Mouse (Mus musculus) hindbrain, embryonic 12.5 days (tissue): ENCODE measurements around the gene Lsm2. TPM values are rescaled to one million over a fixed set of nuclear protein-coding genes. Genes with fewer than 3 reads are reported as not detected.
"Not testable (repeated sequence)": the region's sequence is repeated elsewhere in the genome, so short reads cannot be mapped to it uniquely, and the experiment has no call there.

ENCODE experiments used
- ATAC-seq: fragments of 200-750 bp; cut with Nextera tagmentation; 2 replicates; pipeline ENCODE4 v1.8.0; 2017; ENCODE audit warnings: moderate TSS enrichment; ENCODE audit not compliant: low FRiP score
- H3K27ac ChIP-seq: fragments of 300-500 bp; sonication (generic); 2 replicates; pipeline ENCODE4 v1.5.1; 2016; ENCODE audit warnings: mild to moderate bottlenecking
- H3K27me3 ChIP-seq: fragments of 300-500 bp; sonication (generic); 2 replicates; pipeline ENCODE4 v1.6.1; 2016; ENCODE audit warnings: mild to moderate bottlenecking
- H3K36me3 ChIP-seq: fragments of 300-500 bp; sonication (generic); 2 replicates; pipeline ENCODE4 v1.6.1; 2016; ENCODE audit warnings: mild to moderate bottlenecking
- H3K4me1 ChIP-seq: fragments of 300-500 bp; sonication (generic); 2 replicates; pipeline ENCODE4 v1.6.1; 2016
- H3K4me2 ChIP-seq: fragments of 300-500 bp; sonication (generic); replicated peaks from 2 replicates; pipeline ENCODE4 v1.6.1; 2016; ENCODE audit warnings: mild to moderate bottlenecking
- H3K4me3 ChIP-seq: fragments of 300-500 bp; sonication (generic); 2 replicates; pipeline ENCODE4 v1.5.1; 2016; ENCODE audit warnings: mild to moderate bottlenecking
- H3K9ac ChIP-seq: fragments of 300-500 bp; sonication (generic); 2 replicates; pipeline ENCODE4 v1.6.1; 2016; ENCODE audit warnings: mild to moderate bottlenecking, moderate library complexity
- H3K9me3 ChIP-seq: fragments of 300-500 bp; sonication (generic); replicated peaks from 2 replicates; pipeline ENCODE4 v1.6.1; 2016; ENCODE audit warnings: mild to moderate bottlenecking
- WGBS: fragments of 180-500 bp; shearing (Covaris S2); methylation state at CpG from one replicate; pipeline ENCODE4 v1.1.7; 2016; 5-methylcytosine and 5-hydroxymethylcytosine counted together
- polyA plus RNA-seq: library from polyadenylated mRNA; unstranded; fragments of >200 nt; fragmentation: Nextera tagmentation; extraction: Ambion mirVana; gene quantifications from 2 replicates; pipeline ENCODE4 v1.2.1, GENCODE M21; 2016

Lsm2 gene
- polyA plus RNA-seq, 1 experiment from 2014 or later = 158 TPM

DNA sequence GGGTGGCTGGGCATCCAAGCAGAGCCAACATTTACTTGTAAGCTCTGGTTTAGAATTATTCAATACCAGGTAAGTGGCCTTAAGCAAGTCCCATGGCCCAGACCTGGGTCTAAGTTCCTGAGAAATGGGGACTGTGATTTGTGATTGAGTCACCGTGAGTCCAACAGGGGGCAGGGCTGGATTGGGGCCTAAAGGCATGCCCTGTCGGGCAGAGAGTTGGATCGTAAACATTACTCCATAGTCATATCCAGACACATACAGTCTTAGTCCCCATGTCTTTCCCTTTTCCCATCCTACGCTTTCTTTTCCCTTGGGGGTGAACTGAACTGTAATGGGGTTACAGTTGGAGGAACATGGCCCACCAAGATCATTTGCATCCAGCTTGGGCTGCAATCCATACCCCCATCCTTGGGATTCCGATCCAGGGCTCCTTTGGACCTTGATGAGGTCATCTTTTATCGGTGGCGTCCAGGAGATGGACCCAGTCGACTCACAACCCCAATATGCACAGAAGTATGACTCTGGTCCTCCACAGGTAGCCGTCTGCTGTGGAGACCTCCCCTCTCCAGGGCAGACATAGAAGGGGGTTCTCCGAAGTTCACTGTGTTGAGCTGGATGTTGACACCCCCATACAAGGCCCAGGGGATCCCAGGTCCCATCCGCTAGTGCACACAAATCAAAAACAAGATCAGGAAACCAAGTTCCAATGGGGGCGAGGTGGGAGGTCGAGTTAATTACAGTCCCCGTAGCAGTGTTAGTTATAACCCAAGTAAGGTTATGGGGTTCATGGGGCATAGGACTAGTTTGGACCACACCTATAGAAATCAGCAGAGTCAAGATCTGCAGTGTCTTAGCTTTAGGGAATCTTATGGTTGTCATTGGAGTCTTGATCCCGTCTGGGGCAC, 17.1 kb downstream of the Lsm2 start:
- Histone ChIP-seq H3K9ac (no peak overlapping the region), H3K27ac (no peak overlapping the region), H3K9me3 (no peaks in the 10 kb centered on the region), H3K4me2 (peak overlapping the region; percentile 100; the same call in 1 of the 2 replicates), H3K4me3 (0 out of 2 replicates have a peak overlapping the region, but pooled peaks have one; percentile 27), H3K4me1 (peaks cover 43% of the 10 kb centered on the region), H3K36me3 (0 out of 2 replicates have a peak, but pooled peaks cover 10% of the 10 kb centered on the region), H3K27me3 (no peaks in the 10 kb centered on the region)
- 93% methylated on average over 15 of the region's 15 CpGs for WGBS
- no peak for ATAC-seq

DNA sequence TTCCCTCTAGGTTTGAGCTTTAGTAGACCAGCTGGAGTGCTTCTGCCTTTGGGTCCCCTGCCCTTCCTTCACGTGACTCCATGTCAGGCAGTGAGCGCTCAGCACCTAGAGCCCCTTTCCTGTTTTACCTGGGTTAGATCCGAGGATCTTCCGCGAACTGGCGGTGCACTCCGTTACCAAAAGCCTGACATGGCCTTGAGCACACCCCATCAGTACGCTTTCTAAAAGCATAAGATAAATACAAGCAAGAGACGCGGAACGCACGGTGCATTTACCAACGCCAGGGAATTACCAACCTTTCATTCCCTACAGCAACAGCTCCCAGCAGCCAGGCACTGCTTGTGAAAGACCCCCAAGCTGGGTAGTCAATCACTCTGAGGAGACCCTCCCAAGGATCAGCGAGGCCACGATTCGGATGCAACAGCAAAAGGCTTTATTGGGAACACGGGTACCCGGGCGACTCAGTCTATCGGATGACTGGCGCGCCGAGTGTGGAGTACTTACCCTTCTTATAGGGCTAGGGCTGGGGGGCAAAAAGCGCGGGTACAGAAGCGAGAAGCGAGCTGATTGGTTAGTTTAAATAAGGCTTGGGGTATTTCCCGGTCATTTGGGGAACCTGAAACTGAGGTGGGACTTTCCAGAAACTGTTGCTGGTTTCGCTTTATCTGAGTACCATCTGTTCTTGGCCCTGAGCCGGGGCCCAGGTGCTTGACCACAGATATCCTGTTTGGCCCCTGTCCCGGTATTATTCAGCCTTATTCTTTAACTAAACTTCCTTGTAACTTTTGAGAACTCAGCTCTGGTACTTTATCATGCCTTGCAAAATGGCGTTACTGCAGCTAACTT, 18.4 kb downstream of the Lsm2 start:
- H3K9me3 ChIP-seq = not testable (repeated sequence)
- 26% methylated on average over 30 of the region's 32 CpGs for WGBS

GRCm38 (mm10) chr17:35000717-35001451, 19.2 kb downstream of the Lsm2 start, which contains the start of gene Vars:
Gene Vars (plus strand): TSS chr17:35000987.
- Histone ChIP-seq H3K36me3 (peaks cover 30% of the 10 kb centered on the region), H3K9me3 (no peaks in the 10 kb centered on the region), H3K27ac (peak within 1 kb of the TSS; percentile 92), H3K27me3 (no peaks in the 10 kb centered on the region), H3K4me3 (peak within 1 kb of the TSS; percentile 89), H3K4me1 (peaks cover 43% of the 10 kb centered on the region), H3K4me2 (peak within 1 kb of the TSS; percentile 100), H3K9ac (peak within 1 kb of the TSS; percentile 96)
- peak; percentile 89 for ATAC-seq
- WGBS = under 1% methylated on average over 76 of the region's 83 CpGs

More for the DNA sequence above, 18.4 kb downstream of the Lsm2 start:
- Histone ChIP-seq H3K9ac (peak overlapping the region; percentile 96), H3K4me1 (peaks cover 43% of the 10 kb centered on the region), H3K4me2 (peak overlapping the region; percentile 100), H3K36me3 (peaks cover 22% of the 10 kb centered on the region), H3K4me3 (peak overlapping the region; percentile 89), H3K27ac (peak overlapping the region; percentile 92)
- ATAC-seq, H3K27me3 ChIP-seq: not testable (repeated sequence)

DNA sequence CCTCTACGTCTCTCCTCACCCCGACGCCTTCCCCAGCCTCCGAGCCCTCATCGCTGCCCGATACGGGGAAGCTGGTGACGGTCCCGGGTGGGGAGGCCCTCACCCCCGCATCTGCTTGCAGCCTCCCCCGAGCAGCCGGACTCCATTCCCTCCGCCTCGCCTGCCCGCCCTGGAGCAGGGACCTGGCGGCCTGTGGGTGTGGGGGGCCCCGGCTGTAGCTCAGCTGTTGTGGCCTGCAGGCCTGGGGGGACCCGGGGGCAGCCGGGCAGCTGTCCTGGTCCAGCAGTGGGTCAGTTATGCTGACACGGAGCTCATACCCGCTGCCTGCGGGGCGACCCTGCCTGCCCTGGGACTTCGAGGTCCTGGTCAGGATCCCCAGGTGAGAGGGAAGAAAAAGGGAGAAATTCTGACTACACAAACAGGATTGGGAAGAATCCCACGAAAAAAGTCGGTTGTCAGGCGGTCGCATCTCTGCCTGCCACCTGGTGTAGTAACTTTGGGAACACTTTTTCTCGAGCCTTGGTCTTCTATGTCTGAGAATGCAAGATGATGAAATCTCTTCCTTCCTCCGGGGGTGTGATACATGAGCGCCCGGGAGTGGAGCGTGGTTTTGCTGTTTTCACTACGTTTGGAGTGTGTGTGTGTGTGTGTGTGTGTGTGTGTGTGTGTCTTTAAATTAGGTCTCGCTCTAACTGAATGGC, 19.9 kb downstream of the Lsm2 start:
- 1% methylated on average over 35 of the region's 35 CpGs for WGBS
- Histone ChIP-seq H3K9ac (peak overlapping the region; percentile 96), H3K9me3 (no peaks in the 10 kb centered on the region), H3K36me3 (peaks cover 34% of the 10 kb centered on the region), H3K27me3 (no peaks in the 10 kb centered on the region), H3K4me2 (peak overlapping the region; percentile 100), H3K4me1 (peaks cover 43% of the 10 kb centered on the region), H3K4me3 (peak overlapping the region; percentile 89), H3K27ac (peak overlapping the region; percentile 92)
- ATAC-seq = peak; percentile 9; the same call in 1 of the 2 replicates

DNA sequence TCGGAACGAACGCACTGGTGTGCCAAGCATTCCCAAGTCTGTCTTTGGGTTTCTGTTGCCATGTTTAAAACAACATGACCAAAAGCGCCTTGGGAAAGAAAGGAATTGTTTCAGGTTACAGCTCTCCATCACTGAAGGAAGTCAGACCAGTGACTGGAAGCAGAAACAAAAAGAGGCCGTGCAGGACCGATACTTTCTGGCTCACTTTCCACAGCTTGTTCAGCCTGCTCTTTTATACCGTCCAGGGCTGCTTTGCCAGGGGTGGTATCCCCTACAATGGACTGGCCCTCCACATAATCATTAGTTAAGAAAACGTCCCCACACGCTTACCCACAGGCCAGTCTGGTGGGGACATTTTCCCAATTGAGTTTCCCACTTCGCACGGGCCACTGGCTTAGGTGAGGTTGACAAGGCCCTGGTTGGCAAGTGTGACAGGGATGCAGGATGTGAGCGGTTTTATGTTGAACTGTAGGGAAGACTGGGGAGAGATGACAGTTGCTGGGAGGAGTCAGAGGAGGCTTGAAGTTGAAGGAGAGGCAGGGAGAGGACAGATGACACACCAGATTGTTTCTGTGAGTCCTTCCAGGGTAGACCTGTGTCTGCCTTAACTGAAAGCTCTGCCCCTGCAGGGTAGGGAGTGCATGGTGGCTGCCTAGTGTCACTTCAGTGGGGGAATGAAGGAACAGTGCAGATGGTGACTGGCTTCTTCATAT, 20.6 kb downstream of the Lsm2 start:
- Histone ChIP-seq H3K4me2 (peak overlapping the region; percentile 100), H3K4me3 (peak overlapping the region; percentile 89), H3K27me3 (no peaks in the 10 kb centered on the region), H3K9me3 (no peaks in the 10 kb centered on the region), H3K36me3 (peaks cover 40% of the 10 kb centered on the region), H3K4me1 (peaks cover 41% of the 10 kb centered on the region), H3K27ac (peak overlapping the region; percentile 92), H3K9ac (peak overlapping the region; percentile 96)
- WGBS = 14% methylated on average over 12 of the region's 12 CpGs
- ATAC-seq = no peak

GRCm38 (mm10) chr17:35003022-35003838, 21.6 kb downstream of the Lsm2 start:
- ATAC-seq = no peak
- Histone ChIP-seq H3K9me3 (no peaks in the 10 kb centered on the region), H3K36me3 (peaks cover 40% of the 10 kb centered on the region), H3K4me1 (peaks cover 38% of the 10 kb centered on the region), H3K4me3 (no peak overlapping the region), H3K27ac (no peak overlapping the region), H3K4me2 (peak overlapping the region; percentile 100), H3K27me3 (no peaks in the 10 kb centered on the region), H3K9ac (peak overlapping the region; percentile 96; the same call in 1 of the 2 replicates)
- 80% methylated on average over 9 of the region's 9 CpGs for WGBS

DNA sequence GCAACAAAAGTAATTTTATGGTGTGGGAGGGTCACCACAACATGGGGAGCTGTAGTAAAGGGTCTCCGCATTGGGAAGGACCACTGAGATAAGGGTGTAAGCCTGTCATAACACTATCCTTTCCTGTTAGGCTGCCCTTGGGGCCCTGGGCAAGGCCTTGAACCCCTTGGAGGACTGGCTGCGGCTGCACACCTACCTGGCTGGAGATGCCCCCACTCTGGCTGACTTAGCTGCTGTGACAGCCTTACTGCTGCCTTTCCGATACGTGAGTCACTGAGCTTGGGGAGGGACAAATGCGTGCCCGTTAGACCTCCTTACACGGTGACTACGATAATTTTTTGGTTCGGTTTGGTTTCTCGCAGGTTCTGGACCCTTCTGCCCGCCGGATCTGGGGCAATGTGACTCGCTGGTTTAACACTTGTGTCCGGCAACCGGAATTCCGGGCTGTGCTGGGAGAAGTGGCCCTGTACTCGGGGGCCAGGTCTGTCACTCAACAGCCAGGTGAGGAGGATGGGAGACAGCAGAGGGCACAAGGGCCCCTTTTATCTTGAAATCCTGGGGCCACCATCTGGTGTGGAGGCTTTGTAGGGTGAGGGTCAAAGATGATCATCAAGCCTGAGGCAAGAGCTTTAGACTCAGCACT, 22.5 kb downstream of the Lsm2 start:
- Histone ChIP-seq H3K36me3 (peaks cover 50% of the 10 kb centered on the region), H3K4me2 (no peak overlapping the region), H3K9me3 (no peaks in the 10 kb centered on the region), H3K27me3 (no peaks in the 10 kb centered on the region), H3K4me3 (no peak overlapping the region), H3K9ac (no peak overlapping the region), H3K27ac (no peak overlapping the region), H3K4me1 (peaks cover 31% of the 10 kb centered on the region)
- ATAC-seq = no peak
- 94% methylated on average over 17 of the region's 17 CpGs for WGBS

DNA sequence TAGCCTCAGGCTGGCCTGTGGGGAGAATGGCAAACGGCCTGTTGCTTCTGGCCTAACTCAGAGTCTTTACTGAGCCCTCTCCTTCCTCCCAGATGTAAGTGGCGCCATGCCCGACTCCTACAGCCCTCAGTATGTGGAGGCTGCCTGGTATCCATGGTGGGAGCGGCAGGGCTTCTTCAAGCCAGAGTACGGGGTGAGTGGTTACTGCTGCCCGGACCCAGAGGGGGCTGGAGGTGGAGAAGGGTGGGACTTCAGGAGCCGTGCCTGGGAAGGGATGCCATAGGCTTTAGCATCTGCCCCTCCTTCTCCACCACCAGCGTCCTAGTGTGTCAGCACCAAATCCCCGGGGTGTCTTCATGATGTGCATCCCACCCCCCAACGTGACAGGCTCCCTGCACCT, 23.5 kb downstream of the Lsm2 start:
- Histone ChIP-seq H3K4me3 (no peak overlapping the region), H3K27ac (no peak overlapping the region)

GRCm38 (mm10) chr17:35005902-35006301, 24.2 kb downstream of the Lsm2 start:
- ATAC-seq, H3K27ac ChIP-seq, H3K4me2 ChIP-seq, H3K27me3 ChIP-seq, H3K9ac ChIP-seq, H3K4me3 ChIP-seq, H3K9me3 ChIP-seq: not testable (repeated sequence)
- over 99% methylated on average over 4 of the region's 5 CpGs for WGBS
- Histone ChIP-seq H3K4me1 (peaks cover 21% of the 10 kb centered on the region), H3K36me3 (peaks cover 67% of the 10 kb centered on the region)

More for the DNA sequence above, 23.5 kb downstream of the Lsm2 start:
- H3K9me3 ChIP-seq = no peaks in the 10 kb centered on the region
- H3K4me1 ChIP-seq = peaks cover 21% of the 10 kb centered on the region
- peak overlapping the region; percentile 14; the same call in 1 of the 2 replicates for H3K9ac ChIP-seq
- H3K36me3 ChIP-seq = peaks cover 60% of the 10 kb centered on the region
- H3K4me2 ChIP-seq = no peak overlapping the region
- no peak for ATAC-seq
- no peaks in the 10 kb centered on the region for H3K27me3 ChIP-seq
- 94% methylated on average over 10 of the region's 10 CpGs for WGBS
